Mouse (Mus musculus) retina, embryonic 14.5 days (tissue): ENCODE results near the gene Rnf115.

Source experiments
- DNase-seq: peaks from one replicate; pipeline ENCODE4 v3.0.0-alpha.2; 2015; ENCODE audit warnings: low spot score

The Rnf115 gene

GRCm38 (mm10) chr3:96777120-96777519 lies 49.7 kb downstream of the Rnf115 start:
- no peak for DNase-seq

GRCm38 (mm10) chr3:96782236-96782635 lies 54.8 kb downstream of the Rnf115 start:
- DNase-seq, result no peak

GRCm38 (mm10) chr3:96787784-96788183 lies 60.3 kb downstream of the Rnf115 start:
- no peak for DNase-seq

GRCm38 (mm10) chr3:96788506-96788905 lies 61.0 kb downstream of the Rnf115 start:
- no peak for DNase-seq

- DNase-seq, result no peak
Observed at GRCm38 (mm10) chr3:96800254-96800653, 72.8 kb downstream of the Rnf115 start.

- no peak for DNase-seq
Observed at GRCm38 (mm10) chr3:96802214-96802613, 74.8 kb downstream of the Rnf115 start.

- DNase-seq, result no peak
Observed at GRCm38 (mm10) chr3:96808136-96808535, 80.7 kb downstream of the Rnf115 start.

GRCm38 (mm10) chr3:96808651-96809050 lies 81.2 kb downstream of the Rnf115 start:
- DNase-seq, result no peak

- no peak for DNase-seq
Observed at GRCm38 (mm10) chr3:96811232-96811631, 83.8 kb downstream of the Rnf115 start.

GRCm38 (mm10) chr3:96812395-96813091 lies 85.1 kb downstream of the Rnf115 start:
- DNase-seq, result peak; percentile 87

- DNase-seq, result peak; percentile 69
Observed at GRCm38 (mm10) chr3:96813106-96813505, 85.6 kb downstream of the Rnf115 start.

GRCm38 (mm10) chr3:96813591-96814244 lies 86.3 kb downstream of the Rnf115 start:
- no peak for DNase-seq

GRCm38 (mm10) chr3:96814342-96814741 lies 86.9 kb downstream of the Rnf115 start:
- DNase-seq, result no peak

GRCm38 (mm10) chr3:96820116-96820915 lies 92.9 kb downstream of the Rnf115 start:
- no peak for DNase-seq

GRCm38 (mm10) chr3:96821581-96821980 lies 94.1 kb downstream of the Rnf115 start:
- DNase-seq, result no peak

GRCm38 (mm10) chr3:96823701-96824100 lies 96.2 kb downstream of the Rnf115 start:
- DNase-seq, result no peak

- no peak for DNase-seq
Observed at GRCm38 (mm10) chr3:96824614-96825013, 97.2 kb downstream of the Rnf115 start.

GRCm38 (mm10) chr3:96825261-96825660 lies 97.8 kb downstream of the Rnf115 start:
- DNase-seq, result no peak

GRCm38 (mm10) chr3:96828308-96828864 lies 100.9 kb downstream of the Rnf115 start:
- DNase-seq, result peak; percentile 25

- DNase-seq, result no peak
Observed at GRCm38 (mm10) chr3:96828984-96829383, 101.5 kb downstream of the Rnf115 start, which contains the start of the genes Pdzk1 and Cd160. TSS of gene Pdzk1 (plus strand) at chr3:96829284. TSS of gene Cd160 (minus strand) at chr3:96829351.

GRCm38 (mm10) chr3:96829856-96830255 lies 102.4 kb downstream of the Rnf115 start:
- DNase-seq, result no peak

- DNase-seq, result no peak
Observed at GRCm38 (mm10) chr3:96832930-96833329, 105.5 kb downstream of the Rnf115 start.
